Comparison of ENCODE assay signal across 8 mouse cellular contexts in the genomic region with DNA sequence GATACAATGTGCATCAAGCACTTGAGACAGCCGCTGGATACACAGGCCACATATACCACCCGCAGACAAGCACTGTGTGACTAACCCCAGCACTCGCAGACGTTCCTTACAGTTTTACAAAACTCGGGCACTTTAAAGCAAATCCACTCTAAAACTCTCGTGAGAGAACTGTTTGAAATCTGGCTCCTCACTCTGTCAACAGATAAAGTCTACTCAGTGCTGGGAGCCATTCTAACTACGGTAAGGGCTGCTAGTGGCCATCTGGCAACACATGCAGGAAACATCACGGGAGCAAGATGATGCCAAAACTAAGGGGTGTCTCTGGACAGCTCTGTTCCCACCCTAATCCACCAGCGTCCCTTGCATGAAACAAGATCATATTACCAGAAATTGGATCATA. TPM values are rescaled to one million over a fixed set of nuclear protein-coding genes. Genes with fewer than 3 reads are reported as not detected.
DNase-seq lines count a peak whose midpoint lies in the region; ATAC-seq and TF ChIP-seq lines count a peak whose summit lies in the region.

No protein-coding gene starts in this region.

- no peak overlapping the region for H3K27ac ChIP-seq in cerebellum, adult 2 months (ENCODE audit: insufficient read depth, low read length)
- no peak overlapping the region for H3K27ac ChIP-seq in forebrain, embryonic 10.5 days
- no peak overlapping the region for H3K27ac ChIP-seq in limb, embryonic 12.5 days
- H3K27ac ChIP-seq in small intestine, adult 2 months (ENCODE audit: insufficient read depth, low read depth, low read length), result peak overlapping the region; percentile 40

- 13% methylated on average over 9 of the region's 9 CpGs for WGBS in cerebellum, adult 2 months
- WGBS in forebrain, embryonic 10.5 days, result 81% methylated on average over 9 of the region's 9 CpGs
- 67% methylated on average over 9 of the region's 9 CpGs for WGBS in limb, embryonic 12.5 days
- WGBS in small intestine, adult 2 months, result 4% methylated on average over 9 of the region's 9 CpGs

- H3K4me3 ChIP-seq in cerebellum, adult 2 months (replicated peaks; ENCODE audit: insufficient read depth, low read depth, low read length), result peak overlapping the region; percentile 97
- H3K4me3 ChIP-seq in forebrain, embryonic 10.5 days, result peak overlapping the region; percentile 94
- H3K4me3 ChIP-seq in limb, embryonic 12.5 days (replicated peaks), result peak overlapping the region; percentile 81
- peak overlapping the region; percentile 56 for H3K4me3 ChIP-seq in small intestine, adult 2 months (ENCODE audit: low read depth, low read length)

- H3K9ac ChIP-seq in limb, embryonic 12.5 days (replicated peaks), result peak overlapping the region; percentile 95

- H3K9me3 ChIP-seq in forebrain, embryonic 10.5 days, result no peaks in the 10 kb centered on the region
- no peaks in the 10 kb centered on the region for H3K9me3 ChIP-seq in limb, embryonic 12.5 days

- no peak for TF ChIP-seq POLR2A in cerebellum, adult 2 months (IDR thresholded peaks at IDR 0.05; ENCODE audit: borderline replicate concordance, insufficient read depth, low read length)
- TF ChIP-seq POLR2A in small intestine, adult 2 months (IDR thresholded peaks at IDR 0.05; ENCODE audit: low read depth, low read length), result no peak

- H3K4me1 ChIP-seq in cerebellum, adult 2 months (ENCODE audit: control insufficient read depth, insufficient read depth, low read length), result peaks cover 2% of the 10 kb centered on the region; the same call in 1 of the 2 replicates
- H3K4me1 ChIP-seq in forebrain, embryonic 10.5 days, result peaks cover 25% of the 10 kb centered on the region
- H3K4me1 ChIP-seq in limb, embryonic 12.5 days (replicated peaks), result peaks cover 20% of the 10 kb centered on the region
- H3K4me1 ChIP-seq in small intestine, adult 2 months (ENCODE audit: control insufficient read depth, insufficient read depth, insufficient read length, low read length), result peaks cover 13% of the 10 kb centered on the region; the same call in 1 of the 2 replicates

- H3K27me3 ChIP-seq in cerebellum, adult 2 months (ENCODE audit: control insufficient read depth, insufficient read depth, low read length), result no peaks in the 10 kb centered on the region
- no peaks in the 10 kb centered on the region for H3K27me3 ChIP-seq in forebrain, embryonic 10.5 days (ENCODE audit: poor library complexity, severe bottlenecking)
- no peaks in the 10 kb centered on the region for H3K27me3 ChIP-seq in limb, embryonic 12.5 days
- H3K27me3 ChIP-seq in small intestine, adult 2 months (ENCODE audit: control insufficient read depth, insufficient read depth, low read length), result no peaks in the 10 kb centered on the region

- no peak for ATAC-seq in limb, embryonic 12.5 days (ENCODE audit: insufficient number of reproducible peaks, insufficient read depth, low FRiP score, low TSS enrichment, low read depth)

- TF ChIP-seq CTCF in cerebellum, adult 2 months (IDR thresholded peaks at IDR 0.05; ENCODE audit: borderline replicate concordance, insufficient read depth, low read depth, low read length), result no peak
- no peak for TF ChIP-seq CTCF in small intestine, adult 2 months (IDR thresholded peaks at IDR 0.05; ENCODE audit: extremely low read depth, insufficient read length, insufficient replicate concordance, low read depth, low read length)

- H3K4me2 ChIP-seq in limb, embryonic 12.5 days, result peak overlapping the region; percentile 74

- H3K36me3 ChIP-seq in forebrain, embryonic 10.5 days (replicated peaks), result peaks cover 3% of the 10 kb centered on the region; the same call in 1 of the 2 replicates
- no peaks in the 10 kb centered on the region for H3K36me3 ChIP-seq in limb, embryonic 12.5 days
- H3K36me3 ChIP-seq in small intestine, adult 2 months (ENCODE audit: control insufficient read depth, insufficient read depth, low read length), result no peaks in the 10 kb centered on the region

- DNase-seq in cerebellum, adult 2 months, result peak in 1 of 2 experiments; percentile 13
- DNase-seq in cerebellum, postnatal 4 days (ENCODE audit: low spot score in 2 of 2), result no peak
- DNase-seq in A20 (ENCODE audit: low read depth, low spot score), result peak; percentile 12
- no peak for DNase-seq in forebrain, embryonic 10.5 days (ENCODE audit: extremely low spot score, low spot score)
- DNase-seq in right cerebral cortex, postnatal 36 days (ENCODE audit: low spot score in 2 of 2), result no peak
- DNase-seq in adrenal gland, adult 2 months, result no peak

RNA-seq across cellular contexts. Expression of a gene that starts 1.2 kb away (rescaled TPM):
- 52.9 and 56.1 TPM in 2 replicates for polyA plus RNA-seq in cerebellum, adult 2 months (2012; rRNA removed)
- 56.7 and 56.9 TPM in 2 replicates for polyA plus RNA-seq in forebrain, embryonic 10.5 days (2016; fragmentation: Nextera tagmentation; extraction: Ambion mirVana)
- 49.4 and 55.3 TPM in 2 replicates for polyA plus RNA-seq in limb, embryonic 12.5 days (2016; fragmentation: Nextera tagmentation; extraction: Ambion mirVana)
- 57.3 and 202 TPM in 2 replicates for polyA plus RNA-seq in small intestine, adult 2 months (2012; rRNA removed)
- 100 to 1,000 TPM; 159 to 172 TPM for total RNA-seq in adrenal gland, adult 2 months (2021)
- polyA plus RNA-seq in adrenal gland, adult 2 months (2012; rRNA removed), result 336 and 349 TPM in 2 replicates

RNA-seq across cellular contexts. Expression of a gene that starts 34.4 kb away (rescaled TPM):
- 145 and 149 TPM in 2 replicates for polyA plus RNA-seq in cerebellum, adult 2 months (2012; rRNA removed)
- 33.8 and 36.8 TPM in 2 replicates for polyA plus RNA-seq in forebrain, embryonic 10.5 days (2016; fragmentation: Nextera tagmentation; extraction: Ambion mirVana)
- 35.6 and 38.1 TPM in 2 replicates for polyA plus RNA-seq in limb, embryonic 12.5 days (2016; fragmentation: Nextera tagmentation; extraction: Ambion mirVana)
- polyA plus RNA-seq in small intestine, adult 2 months (2012; rRNA removed), result 1.9 and 3.3 TPM in 2 replicates
- 100 to 1,000 TPM; 110 to 159 TPM for total RNA-seq in adrenal gland, adult 2 months (2021)
- polyA plus RNA-seq in adrenal gland, adult 2 months (2012; rRNA removed), result 14.3 and 16.0 TPM in 2 replicates
